Mouse (Mus musculus) cerebellum, postnatal 36 days (tissue): ENCODE measurements around the gene Gm21863.
"Not testable (repeated sequence)": the region's sequence is repeated elsewhere in the genome, so short reads cannot be mapped to it uniquely, and the experiment has no call there.

Experiments
- DNase-seq, 2 experiments: peaks; one replicate each; pipeline ENCODE4 v3.0.0; 2021 to 2022; ENCODE audit warnings: mixed read lengths in 2 of 2

Gm21863 gene

DNA sequence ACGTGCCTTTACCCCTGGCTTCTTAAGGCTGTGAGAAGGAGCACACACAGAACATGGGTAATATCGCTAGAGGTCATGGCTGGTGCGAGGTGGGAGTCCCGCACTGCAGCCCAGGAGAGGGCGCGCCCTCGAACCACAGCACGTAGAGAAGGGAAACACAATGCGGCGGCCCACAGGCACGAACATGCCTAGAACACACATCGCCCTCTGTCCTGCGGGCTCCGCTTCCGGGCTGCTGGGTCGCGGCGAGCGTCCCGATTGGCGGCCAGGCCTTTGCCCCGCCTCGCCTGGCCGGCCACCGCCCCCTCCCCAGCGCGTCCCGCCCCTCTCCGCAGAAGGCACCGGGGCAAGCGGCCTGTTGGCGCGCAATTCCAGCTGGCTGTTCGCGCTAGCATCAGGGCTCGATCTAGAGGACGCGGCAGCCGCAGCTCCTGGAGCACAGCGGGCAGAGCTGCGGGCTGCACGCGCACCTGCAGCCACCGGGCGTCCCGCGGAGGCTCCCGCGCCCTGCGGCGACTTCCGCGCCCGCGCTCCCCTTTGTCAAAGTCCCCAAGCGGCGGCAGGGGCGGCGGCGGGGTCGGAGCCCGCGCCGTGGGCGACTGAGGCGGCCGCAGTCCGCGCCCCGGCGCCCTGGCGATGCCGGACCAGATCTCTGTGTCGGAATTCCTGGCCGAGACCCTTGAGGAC, at the start of gene Gm21863:
Gene Gm21863 (plus strand): TSS at position 637 of the 687 bp plus-strand sequence.
- DNase-seq = not testable (repeated sequence)

GRCm38 (mm10) chr12:19928049-19928448, 26.3 kb upstream of the Gm21863 start:
- not testable (repeated sequence) for DNase-seq
